Mouse (Mus musculus): Measurements from ENCODE around the gene Myh7b.

- TF ChIP-seq TAL1 (IDR thresholded peaks at IDR 0.05; ENCODE audit: low read length) (no peak), GATA1 (IDR thresholded peaks at IDR 0.05; ENCODE audit: low read length) (no peak)
Observed at GRCm38 (mm10) chr2:155623996-155624395, 13.0 kb downstream of the Myh7b start.

All from erythroblast, embryonic 14.5 days (primary cell).